Mouse (Mus musculus) adrenal gland, postnatal 25 days (tissue): ENCODE results near the gene Olfr23. TPM values are rescaled to one million over a fixed set of nuclear protein-coding genes. Genes with fewer than 3 reads are reported as not detected.
"Not testable (repeated sequence)": the region's sequence is repeated elsewhere in the genome, so short reads cannot be mapped to it uniquely, and the experiment has no call there.

Source experiments
- DNase-seq: peaks from one replicate; pipeline ENCODE4 v3.0.0; 2021; ENCODE audit warnings: mixed read lengths
- long read RNA-seq: library from polyadenylated mRNA; stranded (forward); transcript quantifications from one replicate; pipeline ENCODE4 v2.0.0, GENCODE M21; 2021
- total RNA-seq: library from RNA; stranded (reverse); gene quantifications from 2 replicates; pipeline ENCODE4 v1.2.3, GENCODE M21; 2021

Olfr23 gene
- not detected in 2 replicates for total RNA-seq
- long read RNA-seq = 0 reads

DNA sequence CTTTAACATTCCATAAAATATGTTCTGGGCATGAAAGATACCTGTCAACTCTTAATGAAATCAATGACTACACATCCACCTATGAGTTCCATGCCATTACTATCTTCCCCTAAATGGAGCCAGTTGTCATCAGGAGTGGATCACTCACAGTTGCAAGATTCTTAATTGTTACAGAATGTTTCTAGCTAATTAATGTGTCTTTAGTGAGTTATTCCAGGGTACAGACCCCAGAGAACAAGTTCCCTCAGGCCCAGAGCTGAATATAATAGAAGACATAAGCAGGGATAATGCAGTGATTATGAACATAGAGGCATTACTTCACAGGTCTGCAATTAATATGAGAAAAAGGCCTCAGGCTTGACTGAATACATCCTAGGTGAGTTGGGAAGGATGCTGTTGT is at the start of gene Olfr23:
Gene Olfr23, plus strand, starts transcription at position 301 of the 400 bp plus-strand sequence.
- DNase-seq = no peak

DNA sequence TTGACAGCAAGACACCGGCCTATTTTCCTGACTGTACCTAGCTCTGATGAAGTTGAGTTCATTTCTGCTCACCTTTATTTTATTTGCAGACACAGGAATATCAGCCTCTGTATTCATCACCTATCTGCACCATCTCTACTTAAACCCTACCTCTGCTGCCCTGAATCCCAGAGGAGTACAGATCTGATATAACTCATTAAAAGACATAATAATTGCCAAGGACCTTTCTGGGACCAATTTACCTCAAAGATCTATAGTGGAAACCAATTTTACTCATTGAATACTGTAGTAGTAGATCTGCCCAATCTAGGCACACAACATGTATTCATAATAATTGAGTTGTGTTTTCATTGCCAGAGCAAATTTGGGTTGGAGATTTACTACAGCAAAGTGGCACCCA is 45.8 kb upstream of the Olfr23 start, which contains the start of gene Olfr394:
Gene Olfr394, minus strand, starts transcription at position 101 of the 400 bp plus-strand sequence.
- no peak for DNase-seq

DNA sequence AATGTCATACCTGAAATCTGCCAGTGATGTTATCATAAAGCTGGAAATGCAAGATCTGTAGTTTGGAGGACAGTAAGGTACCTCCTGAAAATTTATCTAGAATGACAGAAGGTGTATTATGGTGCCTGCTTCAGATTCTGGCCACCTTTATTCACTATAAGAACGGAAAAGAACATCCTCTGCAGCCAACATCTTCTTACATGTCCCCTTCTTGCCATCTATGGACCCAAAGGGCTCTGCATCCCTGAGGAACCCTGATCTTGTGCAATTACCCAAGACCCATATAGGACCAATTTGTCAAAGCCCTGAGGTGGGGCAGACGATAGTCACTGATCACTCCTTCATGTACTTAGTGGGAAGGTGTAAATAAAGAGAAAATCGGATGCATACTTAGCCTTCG is 27.3 kb upstream of the Olfr23 start, which contains the start of gene Olfr395:
Gene Olfr395, minus strand, starts transcription at position 101 of the 400 bp plus-strand sequence.
- not testable (repeated sequence) for DNase-seq

DNA sequence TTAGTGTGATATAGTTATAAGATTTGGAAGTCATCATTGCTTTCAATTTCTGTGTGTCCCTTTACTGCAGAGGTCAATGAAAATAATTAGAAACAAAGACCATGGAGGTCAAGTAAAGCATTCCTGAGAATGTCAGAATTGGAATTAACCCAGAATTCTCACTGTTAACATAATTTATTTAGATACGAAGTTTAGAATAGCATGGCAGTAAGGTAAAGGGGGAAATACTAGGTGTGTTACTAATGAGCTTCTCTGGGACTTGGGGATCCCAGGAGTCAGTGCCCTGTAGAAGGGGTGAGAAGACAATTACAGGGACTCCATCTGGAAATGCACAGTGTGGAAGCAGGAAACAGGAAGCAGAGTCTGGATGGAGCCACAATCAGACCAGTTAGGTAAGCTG is 24.0 kb downstream of the Olfr23 start, which contains the start of gene Olfr397:
Gene Olfr397, plus strand, starts transcription at position 301 of the 400 bp plus-strand sequence.
- DNase-seq = no peak

DNA sequence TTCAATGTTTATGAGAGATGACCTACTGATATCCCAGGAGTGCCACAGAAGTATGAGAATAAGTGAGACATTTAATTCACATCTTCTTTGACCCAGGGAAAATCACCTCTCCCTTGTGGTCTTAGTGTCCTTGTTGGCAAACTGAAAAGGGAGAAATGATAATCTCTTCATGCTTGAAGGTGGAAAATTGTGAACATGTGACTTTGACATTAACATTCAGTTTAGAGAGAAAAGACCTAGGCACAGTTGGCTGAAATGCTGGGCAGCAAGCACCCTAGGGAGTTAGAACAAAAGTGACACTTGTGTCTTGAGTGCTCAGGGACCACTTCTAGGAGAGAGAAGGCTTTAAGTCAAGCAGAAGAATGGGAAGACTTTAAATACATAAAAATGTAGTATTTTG is 53.8 kb downstream of the Olfr23 start, which contains the start of gene Olfr398:
Gene Olfr398, minus strand, starts transcription at position 101 of the 400 bp plus-strand sequence.
- no peak for DNase-seq

Other genes with a start within 250 kb of the Olfr23 start
- not detected in 2 replicates for gene Zfp735, start 247.9 kb upstream of the Olfr23 start, total RNA-seq
- gene Olfr389, start 156.0 kb upstream of the Olfr23 start, total RNA-seq = not detected in 2 replicates
- not detected in 2 replicates for gene Olfr390, start 153.7 kb upstream of the Olfr23 start, total RNA-seq
- not detected in 2 replicates for gene Olfr391-ps, start 133.6 kb upstream of the Olfr23 start, total RNA-seq
- not detected in 2 replicates for gene Olfr392, start 119.6 kb upstream of the Olfr23 start, total RNA-seq
- not detected in 2 replicates for gene Olfr393, start 85.2 kb upstream of the Olfr23 start, total RNA-seq
- gene Olfr394, start 45.9 kb upstream of the Olfr23 start, total RNA-seq = not detected in 2 replicates
- gene Olfr395, start 27.4 kb upstream of the Olfr23 start, total RNA-seq = not detected in 2 replicates
- gene Olfr397, start 24.1 kb downstream of the Olfr23 start, total RNA-seq = not detected in 2 replicates
- gene Olfr398, start 53.7 kb downstream of the Olfr23 start, total RNA-seq = not detected in 2 replicates
- gene Olfr139, start 119.9 kb downstream of the Olfr23 start, total RNA-seq = not detected in 2 replicates
- gene Olfr399, start 119.9 kb downstream of the Olfr23 start, total RNA-seq = not detected in 2 replicates
- not detected in 2 replicates for gene Zfp616, start 133.3 kb downstream of the Olfr23 start, total RNA-seq
- gene Olfr401, start 177.0 kb downstream of the Olfr23 start, total RNA-seq = not detected in 2 replicates
- not detected in 2 replicates for gene Olfr402, start 216.9 kb downstream of the Olfr23 start, total RNA-seq
- not detected in 2 replicates for gene Olfr403, start 249.6 kb downstream of the Olfr23 start, total RNA-seq